Mouse (Mus musculus): ENCODE measurements at regions not wholly inside any gene's neighbourhood (a gene's known extent, or its start where the extent isn't known, plus 50 kb on each side); places are given as distances from the start of the nearest gene placed in this dataset.
A peak's percentile ranks its signal among the peaks of the same experiment; 100 is the strongest.

- ATAC-seq (ENCODE audit: low TSS enrichment) = 0 out of 2 replicates have a peak, but pooled peaks have one; percentile 38
Observed at GRCm38 (mm10) chr11:110716369-110716768, 251.5 kb upstream of the Kcnj16 start.

GRCm38 (mm10) chr11:110722701-110723100 is 245.1 kb upstream of the Kcnj16 start:
- no peak for ATAC-seq (ENCODE audit: low TSS enrichment)

GRCm38 (mm10) chr11:110723971-110724370 is 243.9 kb upstream of the Kcnj16 start:
- no peak for ATAC-seq (ENCODE audit: low TSS enrichment)

- ATAC-seq (ENCODE audit: low TSS enrichment) = peak; percentile 44; the same call in 1 of the 2 replicates
Observed at GRCm38 (mm10) chr11:110727357-110727961, 240.4 kb upstream of the Kcnj16 start.

- no peak for ATAC-seq (ENCODE audit: low TSS enrichment)
Observed at GRCm38 (mm10) chr11:110731510-110731909, 236.3 kb upstream of the Kcnj16 start.

- ATAC-seq (ENCODE audit: low TSS enrichment) = no peak
Observed at GRCm38 (mm10) chr11:110774128-110774527, 193.7 kb upstream of the Kcnj16 start.

- 0 out of 2 replicates have a peak, but pooled peaks have one; percentile 52 for ATAC-seq (ENCODE audit: low TSS enrichment)
Observed at GRCm38 (mm10) chr11:110781492-110782276, 186.1 kb upstream of the Kcnj16 start.

- ATAC-seq (ENCODE audit: low TSS enrichment) = no peak
Observed at GRCm38 (mm10) chr11:110789537-110789936, 178.3 kb upstream of the Kcnj16 start.

- ATAC-seq (ENCODE audit: low TSS enrichment) = no peak
Observed at GRCm38 (mm10) chr11:110799887-110800578, 167.8 kb upstream of the Kcnj16 start.

- ATAC-seq (ENCODE audit: low TSS enrichment) = no peak
Observed at GRCm38 (mm10) chr11:110802013-110802412, 165.8 kb upstream of the Kcnj16 start.

- ATAC-seq (ENCODE audit: low TSS enrichment) = no peak
Observed at GRCm38 (mm10) chr11:110804079-110804478, 163.8 kb upstream of the Kcnj16 start.

- ATAC-seq (ENCODE audit: low TSS enrichment) = no peak
Observed at GRCm38 (mm10) chr11:110813137-110813536, 154.7 kb upstream of the Kcnj16 start.

GRCm38 (mm10) chr11:110814732-110815131 is 153.1 kb upstream of the Kcnj16 start:
- ATAC-seq (ENCODE audit: low TSS enrichment) = no peak

GRCm38 (mm10) chr11:110815206-110815605 is 152.6 kb upstream of the Kcnj16 start:
- ATAC-seq (ENCODE audit: low TSS enrichment) = no peak

- no peak for ATAC-seq (ENCODE audit: low TSS enrichment)
Observed at GRCm38 (mm10) chr11:110828584-110828983, 139.2 kb upstream of the Kcnj16 start.

- no peak for ATAC-seq (ENCODE audit: low TSS enrichment)
Observed at GRCm38 (mm10) chr11:110836688-110837087, 131.1 kb upstream of the Kcnj16 start.

GRCm38 (mm10) chr11:110839316-110839715 is 128.5 kb upstream of the Kcnj16 start:
- ATAC-seq (ENCODE audit: low TSS enrichment) = no peak

GRCm38 (mm10) chr11:110868319-110868718 is 99.5 kb upstream of the Kcnj16 start:
- no peak for ATAC-seq (ENCODE audit: low TSS enrichment)

GRCm38 (mm10) chr11:110870133-110870532 is 97.7 kb upstream of the Kcnj16 start:
- ATAC-seq (ENCODE audit: low TSS enrichment) = no peak

GRCm38 (mm10) chr11:110874626-110875025 is 93.2 kb upstream of the Kcnj16 start:
- ATAC-seq (ENCODE audit: low TSS enrichment) = no peak

- no peak for ATAC-seq (ENCODE audit: low TSS enrichment)
Observed at GRCm38 (mm10) chr11:110880971-110881370, 86.9 kb upstream of the Kcnj16 start.

GRCm38 (mm10) chr11:110889354-110890151 is 78.3 kb upstream of the Kcnj16 start:
- no peak for ATAC-seq (ENCODE audit: low TSS enrichment)

All from frontal cortex, adult (tissue).